Mouse (Mus musculus) midbrain, embryonic 10.5 days (tissue): ENCODE measurements at regions not wholly inside any gene's neighbourhood (a gene's known extent, or its start where the extent isn't known, plus 50 kb on each side); places are given as distances from the start of the nearest gene placed in this dataset.

ENCODE experiments used
- DNase-seq: peaks from one replicate; pipeline ENCODE4 v3.0.0-alpha.2; 2017; ENCODE audit warnings: low spot score
- H3K27ac ChIP-seq: fragments of 300-500 bp; sonication (generic); replicated peaks from 2 replicates; pipeline ENCODE4 v1.5.1; 2016; ENCODE audit warnings: mild to moderate bottlenecking
- H3K27me3 ChIP-seq: fragments of 300-500 bp; sonication (generic); 2 replicates; pipeline ENCODE4 v1.6.1; 2016; ENCODE audit warnings: low read depth, mild to moderate bottlenecking; ENCODE audit not compliant: poor library complexity, severe bottlenecking
- H3K36me3 ChIP-seq: fragments of 300-500 bp; sonication (generic); 2 replicates; pipeline ENCODE4 v1.6.1; 2016; ENCODE audit warnings: mild to moderate bottlenecking, moderate library complexity
- H3K4me1 ChIP-seq: fragments of 300-500 bp; sonication (generic); 2 replicates; pipeline ENCODE4 v1.6.1; 2016
- H3K4me3 ChIP-seq: fragments of 300-500 bp; sonication (generic); 2 replicates; pipeline ENCODE4 v1.5.1; 2016; ENCODE audit warnings: mild to moderate bottlenecking, moderate library complexity
- H3K9me3 ChIP-seq: fragments of 300-500 bp; sonication (generic); replicated peaks from 2 replicates; pipeline ENCODE4 v1.6.1; 2016; ENCODE audit warnings: mild to moderate bottlenecking
- WGBS: fragments of 180-500 bp; shearing (Covaris S2); methylation state at CpG from one replicate; pipeline ENCODE4 v1.1.7; 2016; 5-methylcytosine and 5-hydroxymethylcytosine counted together

GRCm38 (mm10) chr10:98806798-98807535 lies 107.2 kb upstream of the Atp2b1 start:
- H3K36me3 ChIP-seq: no peaks in the 10 kb centered on the region
- H3K9me3 ChIP-seq: no peaks in the 10 kb centered on the region
- DNase-seq: no peak
- no peaks in the 10 kb centered on the region for H3K4me1 ChIP-seq
- H3K4me3 ChIP-seq: no peak overlapping the region
- WGBS: 84% methylated on average over 19 of the region's 19 CpGs
- H3K27ac ChIP-seq: no peak overlapping the region
- H3K27me3 ChIP-seq: no peaks in the 10 kb centered on the region

- Histone ChIP-seq H3K36me3 (no peaks in the 10 kb centered on the region), H3K27me3 (no peaks in the 10 kb centered on the region), H3K9me3 (no peaks in the 10 kb centered on the region), H3K27ac (no peak overlapping the region), H3K4me1 (no peaks in the 10 kb centered on the region), H3K4me3 (no peak overlapping the region)
- 76% methylated on average over 4 of the region's 4 CpGs for WGBS
- DNase-seq: no peak
Observed at GRCm38 (mm10) chr10:98808644-98809043, 105.6 kb upstream of the Atp2b1 start.

- no peaks in the 10 kb centered on the region for H3K27me3 ChIP-seq
- no peak for DNase-seq
- H3K27ac ChIP-seq: no peak overlapping the region
- WGBS: 93% methylated on average over 5 of the region's 5 CpGs
- no peaks in the 10 kb centered on the region for H3K36me3 ChIP-seq
- no peaks in the 10 kb centered on the region for H3K9me3 ChIP-seq
- H3K4me1 ChIP-seq: no peaks in the 10 kb centered on the region
- no peak overlapping the region for H3K4me3 ChIP-seq
Observed at GRCm38 (mm10) chr10:98829051-98829450, 85.2 kb upstream of the Atp2b1 start.

- Histone ChIP-seq H3K27ac (no peak overlapping the region), H3K36me3 (no peaks in the 10 kb centered on the region), H3K9me3 (no peaks in the 10 kb centered on the region), H3K27me3 (no peaks in the 10 kb centered on the region), H3K4me3 (no peak overlapping the region), H3K4me1 (no peaks in the 10 kb centered on the region)
- WGBS: 86% methylated on average over 7 of the region's 7 CpGs
- DNase-seq: no peak
Observed at GRCm38 (mm10) chr10:98831488-98831887, 82.7 kb upstream of the Atp2b1 start.

- no peaks in the 10 kb centered on the region for H3K36me3 ChIP-seq
- H3K4me3 ChIP-seq: no peak overlapping the region
- H3K27ac ChIP-seq: no peak overlapping the region
- DNase-seq: no peak
- H3K27me3 ChIP-seq: no peaks in the 10 kb centered on the region
- H3K4me1 ChIP-seq: no peaks in the 10 kb centered on the region
- H3K9me3 ChIP-seq: no peaks in the 10 kb centered on the region; the same call in 1 of the 2 replicates
- WGBS: 85% methylated on average over 16 of the region's 16 CpGs
Observed at GRCm38 (mm10) chr10:98837289-98838181, 76.7 kb upstream of the Atp2b1 start.

GRCm38 (mm10) chr10:98838926-98839679 lies 75.1 kb upstream of the Atp2b1 start:
- no peak for DNase-seq
- Histone ChIP-seq H3K9me3 (peaks cover 15% of the 10 kb centered on the region), H3K27ac (no peak overlapping the region), H3K27me3 (no peaks in the 10 kb centered on the region), H3K36me3 (no peaks in the 10 kb centered on the region), H3K4me3 (no peak overlapping the region), H3K4me1 (no peaks in the 10 kb centered on the region)
- WGBS: 93% methylated on average over 8 of the region's 8 CpGs

- 95% methylated on average over 11 of the region's 11 CpGs for WGBS
- no peaks in the 10 kb centered on the region for H3K4me1 ChIP-seq
Observed at GRCm38 (mm10) chr10:98839963-98840362, 74.2 kb upstream of the Atp2b1 start.

GRCm38 (mm10) chr10:98840411-98840810 lies 73.8 kb upstream of the Atp2b1 start:
- no peak for DNase-seq
- WGBS: 94% methylated on average over 8 of the region's 8 CpGs
- H3K4me3 ChIP-seq: no peak overlapping the region
- no peak overlapping the region for H3K27ac ChIP-seq
- no peaks in the 10 kb centered on the region for H3K4me1 ChIP-seq
- no peaks in the 10 kb centered on the region for H3K27me3 ChIP-seq
- no peaks in the 10 kb centered on the region for H3K36me3 ChIP-seq
- H3K9me3 ChIP-seq: peaks cover 25% of the 10 kb centered on the region

More at GRCm38 (mm10) chr10:98839963-98840362, 74.2 kb upstream of the Atp2b1 start:
- H3K9me3 ChIP-seq: peaks cover 24% of the 10 kb centered on the region
- H3K27ac ChIP-seq: no peak overlapping the region
- H3K4me3 ChIP-seq: no peak overlapping the region
- DNase-seq: no peak
- no peaks in the 10 kb centered on the region for H3K36me3 ChIP-seq
- no peaks in the 10 kb centered on the region for H3K27me3 ChIP-seq

GRCm38 (mm10) chr10:98840957-98841831 lies 73.0 kb upstream of the Atp2b1 start:
- H3K36me3 ChIP-seq: no peaks in the 10 kb centered on the region
- no peaks in the 10 kb centered on the region for H3K27me3 ChIP-seq
- H3K27ac ChIP-seq: no peak overlapping the region
- no peaks in the 10 kb centered on the region for H3K4me1 ChIP-seq
- no peak for DNase-seq
- 88% methylated on average over 13 of the region's 13 CpGs for WGBS
- H3K4me3 ChIP-seq: no peak overlapping the region
- peaks cover 27% of the 10 kb centered on the region for H3K9me3 ChIP-seq

- no peaks in the 10 kb centered on the region for H3K36me3 ChIP-seq
- no peak overlapping the region for H3K27ac ChIP-seq
- no peak for DNase-seq
- no peak overlapping the region for H3K4me3 ChIP-seq
- no peaks in the 10 kb centered on the region for H3K4me1 ChIP-seq
- no peaks in the 10 kb centered on the region for H3K27me3 ChIP-seq
- H3K9me3 ChIP-seq: peaks cover 27% of the 10 kb centered on the region
- WGBS: 91% methylated on average over 3 of the region's 3 CpGs
Observed at GRCm38 (mm10) chr10:98841860-98842259, 72.3 kb upstream of the Atp2b1 start.

GRCm38 (mm10) chr10:98842721-98843120 lies 71.5 kb upstream of the Atp2b1 start:
- Histone ChIP-seq H3K4me1 (no peaks in the 10 kb centered on the region), H3K4me3 (no peak overlapping the region), H3K27ac (no peak overlapping the region), H3K9me3 (peaks cover 27% of the 10 kb centered on the region), H3K27me3 (no peaks in the 10 kb centered on the region), H3K36me3 (no peaks in the 10 kb centered on the region)
- WGBS: 92% methylated on average over 1 of the region's 1 CpGs
- no peak for DNase-seq

GRCm38 (mm10) chr10:98849851-98850250 lies 64.4 kb upstream of the Atp2b1 start:
- Histone ChIP-seq H3K27me3 (no peaks in the 10 kb centered on the region), H3K9me3 (peaks cover 4% of the 10 kb centered on the region), H3K4me1 (no peaks in the 10 kb centered on the region), H3K4me3 (no peak overlapping the region), H3K36me3 (no peaks in the 10 kb centered on the region), H3K27ac (no peak overlapping the region)
- WGBS: 90% methylated on average over 3 of the region's 3 CpGs
- DNase-seq: no peak
